Mouse (Mus musculus) CH12.LX (cell line): ENCODE measurements around the gene Hdac9. TPM values are rescaled to one million over a fixed set of nuclear protein-coding genes. Genes with fewer than 3 reads are reported as not detected.

Experiments
- DNase-seq: peaks from one replicate; pipeline ENCODE4 v3.0.0-alpha.2; 2013; ENCODE audit errors: extremely low read depth
- H3K27ac ChIP-seq: 2 replicates; pipeline ENCODE4 v1.5.1; 2012; ENCODE audit warnings: low read depth, mild to moderate bottlenecking, control low read depth, moderate library complexity; ENCODE audit not compliant: insufficient read depth
- H3K27me3 ChIP-seq: replicated peaks from 2 replicates; pipeline ENCODE3; 2012; ENCODE audit warnings: inconsistent platforms
- H3K36me3 ChIP-seq, 2 experiments: replicated peaks in 1 of 2; 2 replicates each; pipeline versions ENCODE3 to v1.6.1; 2012; ENCODE audit warnings: inconsistent platforms in 1 of 2, low read length in 1 of 2, mild to moderate bottlenecking in 1 of 2, mixed read lengths in 1 of 2, moderate library complexity in 1 of 2; ENCODE audit not compliant: control insufficient read depth in 1 of 2, insufficient read depth in 1 of 2
- H3K4me1 ChIP-seq, 2 experiments: 2 replicates each; pipeline ENCODE4 v1.6.1; 2012; ENCODE audit warnings: inconsistent platforms in 1 of 2, moderate library complexity in 1 of 2; ENCODE audit not compliant: insufficient read depth in 2 of 2, control insufficient read depth in 1 of 2
- H3K4me2 ChIP-seq: 2 replicates; pipeline ENCODE4 v1.6.1; 2012; ENCODE audit warnings: low read depth, mild to moderate bottlenecking, control low read depth; ENCODE audit not compliant: poor library complexity, insufficient read depth, severe bottlenecking
- H3K4me3 ChIP-seq, 3 experiments: fragments of 150-350 bp in 1 of 3; sonication (generic) in 1 of 3; replicated peaks in 1 of 3; 2 replicates each; pipeline versions ENCODE3 to v1.5.1; 2011 to 2012; ENCODE audit warnings: low read depth in 2 of 3, low read length in 2 of 3, mild to moderate bottlenecking in 2 of 3, moderate library complexity in 2 of 3, control low read depth in 1 of 3, improper control_type of control experiment in 1 of 3, inconsistent platforms in 1 of 3, mixed read lengths in 1 of 3; ENCODE audit not compliant: poor library complexity in 1 of 3
- H3K79me2 ChIP-seq: replicated peaks from 2 replicates; pipeline ENCODE4 v1.6.1; 2012; ENCODE audit warnings: mild to moderate bottlenecking, moderate library complexity; ENCODE audit not compliant: control insufficient read depth, poor library complexity, insufficient read depth, severe bottlenecking; ENCODE audit errors: extremely low read depth
- H3K9ac ChIP-seq: 2 replicates; pipeline ENCODE4 v1.6.1; 2012; ENCODE audit warnings: low read depth, mild to moderate bottlenecking, control low read depth, moderate library complexity; ENCODE audit not compliant: insufficient read depth
- H3K9me3 ChIP-seq: replicated peaks from 2 replicates; pipeline ENCODE3; 2012; ENCODE audit warnings: low read length, inconsistent platforms, mixed read lengths
- CHD1 ChIP-seq: IDR thresholded peaks from 2 replicates; pipeline ENCODE4 v1.6.1; 2012; ENCODE audit warnings: low read depth, low read length, improper control_type of control experiment, inconsistent platforms
- CTCF ChIP-seq, 2 experiments: IDR thresholded peaks in 1 of 2; conservative IDR thresholded peaks in 1 of 2; 2 replicates each; pipeline ENCODE4 v1.5.1; 2011 to 2012; ENCODE audit warnings: low read depth in 2 of 2, low read length in 2 of 2, improper control_type of control experiment in 1 of 2, inconsistent platforms in 1 of 2, mild to moderate bottlenecking in 1 of 2, moderate library complexity in 1 of 2
- E2F4 ChIP-seq: IDR thresholded peaks from 2 replicates; pipeline ENCODE4 v1.6.1; 2011; ENCODE audit warnings: low read depth, low read length, improper control_type of control experiment; ENCODE audit not compliant: insufficient replicate concordance
- EP300 ChIP-seq: IDR thresholded peaks from 2 replicates; pipeline ENCODE4 v1.6.1; 2011; ENCODE audit warnings: low read length, improper control_type of control experiment
- ETS1 ChIP-seq: conservative IDR thresholded peaks from 2 replicates; pipeline ENCODE4 v1.6.1; 2012; ENCODE audit warnings: low read depth, mild to moderate bottlenecking, inconsistent platforms, low read length, improper control_type of control experiment, moderate library complexity
- IRF4 ChIP-seq: IDR thresholded peaks from 2 replicates; pipeline ENCODE4 v1.6.1; 2014; ENCODE audit warnings: low read depth, mild to moderate bottlenecking, inconsistent platforms, low read length, improper control_type of control experiment
- MYC ChIP-seq: IDR thresholded peaks from 2 replicates; pipeline ENCODE4 v1.6.1; 2011; ENCODE audit warnings: low read depth, mild to moderate bottlenecking, improper control_type of control experiment, low read length
- NELFE ChIP-seq: IDR thresholded peaks from 2 replicates; pipeline ENCODE4 v1.6.1; 2011; ENCODE audit warnings: low read depth, low read length, improper control_type of control experiment
- NRF1 ChIP-seq: IDR thresholded peaks from 2 replicates; pipeline ENCODE4 v1.6.1; 2014; ENCODE audit warnings: low read depth, mild to moderate bottlenecking, inconsistent platforms, low read length, improper control_type of control experiment, moderate library complexity
- PAX5 ChIP-seq: IDR thresholded peaks from 2 replicates; pipeline ENCODE4 v1.6.1; 2012; ENCODE audit warnings: low read length, inconsistent platforms, mixed read lengths
- POLR2A ChIP-seq: IDR thresholded peaks from 2 replicates; pipeline ENCODE4 v1.6.1; 2011; ENCODE audit warnings: low read depth, mild to moderate bottlenecking, improper control_type of control experiment, low read length
- POLR2AphosphoS2 ChIP-seq: IDR thresholded peaks from 2 replicates; pipeline ENCODE4 v1.6.1; 2011; ENCODE audit warnings: low read depth, low read length, improper control_type of control experiment
- SIN3A ChIP-seq: IDR thresholded peaks from 2 replicates; pipeline ENCODE4 v1.6.1; 2012; ENCODE audit warnings: low read length, improper control_type of control experiment, inconsistent platforms
- ZC3H11A ChIP-seq: IDR thresholded peaks from 2 replicates; pipeline ENCODE4 v1.6.1; 2012; ENCODE audit warnings: low read depth, mild to moderate bottlenecking, inconsistent platforms, low read length, improper control_type of control experiment
- ZKSCAN1 ChIP-seq: IDR thresholded peaks from 2 replicates; pipeline ENCODE4 v1.6.1; 2012; ENCODE audit warnings: low read depth, inconsistent platforms, low read length, improper control_type of control experiment, borderline replicate concordance
- ZMIZ1 ChIP-seq: IDR thresholded peaks from 2 replicates; pipeline ENCODE4 v1.6.1; 2012; ENCODE audit warnings: low read depth, mild to moderate bottlenecking, inconsistent platforms, low read length, improper control_type of control experiment
- ZNF384 ChIP-seq: IDR thresholded peaks from 2 replicates; pipeline ENCODE4 v1.6.1; 2012; ENCODE audit warnings: low read depth, low read length, improper control_type of control experiment, inconsistent platforms
- dilution Hi-C: fragments of 300-500 bp; cut with MboI; formaldehyde crosslinking; loops from 2 replicates; pipeline ENCODE4 v1.14.3; 2020; ENCODE audit warnings: low sequenced_read_pairs; ENCODE audit not compliant: extremely low pct_unique_long_range_greater_than_20kb, extremely low pct_ligation_motif_present
- in situ Hi-C: fragments of 300-500 bp; cut with MboI; formaldehyde crosslinking; loops from 3 replicates; pipeline ENCODE4 v1.14.3; 2019; ENCODE audit warnings: low sequenced_read_pairs, low pct_ligation_motif_present, low pct_unique_long_range_greater_than_20kb, mixed read lengths
- polyA plus RNA-seq: library from polyadenylated mRNA; unstranded; fragments of >175 nt; gene quantifications from 2 replicates; pipeline ENCODE4 v1.2.1, GENCODE M21; 2012; ENCODE audit warnings: low read depth; ENCODE audit not compliant: insufficient read length
- total RNA-seq, 2 experiments: library from RNA; depleted of rRNA; stranded (reverse); fragments of 300-350 nt in 1 of 2; fragments of >200 nt in 1 of 2; gene quantifications; 2 replicates each; pipeline ENCODE4 v1.2.3; 2012 to 2014

Hdac9 gene
- total and polyA plus RNA-seq, 3 experiments = 0.04 to 0.38 (median 0.17) TPM

DNA sequence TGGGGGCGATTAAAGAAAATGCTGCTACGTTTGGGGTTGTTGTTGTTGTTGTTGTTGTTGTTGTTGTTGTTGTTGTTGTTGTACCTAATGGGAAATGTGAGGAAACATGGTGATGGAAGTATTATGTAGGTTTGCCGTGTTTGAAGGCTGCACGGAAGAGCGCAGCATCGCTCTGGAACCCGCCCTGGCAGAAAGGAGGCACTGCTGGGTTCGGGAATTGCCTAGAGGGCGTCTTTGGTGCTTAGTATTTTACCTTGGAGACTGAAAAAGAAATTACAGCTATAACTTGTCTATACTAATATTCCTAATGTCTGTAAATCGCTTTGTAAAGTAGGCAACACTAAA, 9.4 kb downstream of the Hdac9 start:
- Histone ChIP-seq H3K4me1 (no peaks in the 10 kb centered on the region), H3K36me3 (no peaks in the 10 kb centered on the region), H3K4me2 (peak overlapping the region; percentile 85; the same call in 1 of the 2 replicates), H3K9me3 (no peaks in the 10 kb centered on the region), H3K27me3 (peaks cover 6% of the 10 kb centered on the region), H3K4me3 (peak overlapping the region in 2 of 3 experiments; percentile 21 to 47), H3K9ac (no peak overlapping the region), H3K27ac (no peak overlapping the region), H3K79me2 (no peaks in the 10 kb centered on the region)
- TF ChIP-seq CHD1 (no peak), E2F4 (no peak), ETS1 (no peak), MYC (no peak), NRF1 (no peak), ZKSCAN1 (no peak), CTCF (conservative IDR thresholded peaks at IDR 0.05 in 1 of 2, IDR thresholded peaks at IDR 0.05 in 1 of 2; ENCODE audit: low read depth in 2 of 2, low read length in 2 of 2) (no peak), NELFE (no peak), ZMIZ1 (no peak), IRF4 (no peak)
- no peak for DNase-seq
- dilution Hi-C loops (no loop called here), in situ Hi-C loops (no loop called here)

DNA sequence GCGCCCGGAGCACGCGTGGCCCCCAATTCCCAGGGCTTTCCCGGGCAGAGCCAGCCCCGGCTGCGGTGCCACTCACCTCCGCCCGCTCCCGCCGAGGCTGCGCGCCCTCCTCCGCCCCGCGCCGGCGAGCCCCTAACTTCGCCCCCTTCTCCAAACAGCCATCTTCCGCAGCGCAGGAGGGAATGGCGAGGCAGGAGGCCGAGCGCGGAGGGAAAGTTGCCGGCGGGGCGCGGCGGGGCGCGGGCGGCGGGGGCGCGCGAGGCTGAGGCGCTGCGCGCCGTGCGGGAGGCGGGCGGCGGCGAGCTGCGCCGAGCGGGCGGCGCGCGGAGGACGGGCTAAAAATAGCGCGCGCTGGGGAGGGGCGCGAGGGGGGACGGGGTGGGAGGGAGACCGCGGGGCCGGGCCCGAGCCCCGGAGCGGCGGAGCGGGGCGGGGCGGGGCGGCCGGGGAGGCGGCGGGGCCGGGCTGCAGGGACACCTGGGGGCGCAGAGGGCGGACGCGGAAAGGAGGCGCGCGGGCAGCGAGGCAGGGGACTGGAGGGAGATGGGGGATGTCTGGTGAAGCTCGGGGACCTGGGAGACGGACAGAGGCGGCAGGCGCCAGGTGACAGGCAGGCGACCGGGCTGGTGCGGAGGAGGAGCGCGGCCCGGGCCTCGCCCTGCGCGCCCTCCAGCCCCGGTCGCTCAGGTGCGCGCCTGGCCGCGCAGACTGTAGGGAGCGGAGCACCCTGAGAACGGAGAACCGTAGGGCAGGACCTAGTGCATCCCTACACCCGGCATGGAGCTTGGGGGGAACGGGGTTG, 10.0 kb downstream of the Hdac9 start:
- TF ChIP-seq SIN3A (no peak), PAX5 (no peak), ZNF384 (no peak), ZC3H11A (no peak), NRF1 (no peak), POLR2A (no peak), CHD1 (no peak), IRF4 (no peak), POLR2AphosphoS2 (no peak), CTCF (conservative IDR thresholded peaks at IDR 0.05 in 1 of 2, IDR thresholded peaks at IDR 0.05 in 1 of 2; ENCODE audit: low read depth in 2 of 2, low read length in 2 of 2) (no peak), EP300 (no peak), NELFE (no peak)
- Histone ChIP-seq H3K27ac (no peak overlapping the region), H3K27me3 (peaks cover 6% of the 10 kb centered on the region), H3K4me2 (peak overlapping the region; percentile 85), H3K36me3 (no peaks in the 10 kb centered on the region), H3K4me3 (peak overlapping the region in 2 of 3 experiments; percentile 21 to 47), H3K9ac (no peak overlapping the region), H3K79me2 (no peaks in the 10 kb centered on the region), H3K4me1 (no peaks in the 10 kb centered on the region), H3K9me3 (no peaks in the 10 kb centered on the region)
- no peak for DNase-seq
- in situ Hi-C loops (no loop called here), dilution Hi-C loops (no loop called here)
